In the genomic region with DNA sequence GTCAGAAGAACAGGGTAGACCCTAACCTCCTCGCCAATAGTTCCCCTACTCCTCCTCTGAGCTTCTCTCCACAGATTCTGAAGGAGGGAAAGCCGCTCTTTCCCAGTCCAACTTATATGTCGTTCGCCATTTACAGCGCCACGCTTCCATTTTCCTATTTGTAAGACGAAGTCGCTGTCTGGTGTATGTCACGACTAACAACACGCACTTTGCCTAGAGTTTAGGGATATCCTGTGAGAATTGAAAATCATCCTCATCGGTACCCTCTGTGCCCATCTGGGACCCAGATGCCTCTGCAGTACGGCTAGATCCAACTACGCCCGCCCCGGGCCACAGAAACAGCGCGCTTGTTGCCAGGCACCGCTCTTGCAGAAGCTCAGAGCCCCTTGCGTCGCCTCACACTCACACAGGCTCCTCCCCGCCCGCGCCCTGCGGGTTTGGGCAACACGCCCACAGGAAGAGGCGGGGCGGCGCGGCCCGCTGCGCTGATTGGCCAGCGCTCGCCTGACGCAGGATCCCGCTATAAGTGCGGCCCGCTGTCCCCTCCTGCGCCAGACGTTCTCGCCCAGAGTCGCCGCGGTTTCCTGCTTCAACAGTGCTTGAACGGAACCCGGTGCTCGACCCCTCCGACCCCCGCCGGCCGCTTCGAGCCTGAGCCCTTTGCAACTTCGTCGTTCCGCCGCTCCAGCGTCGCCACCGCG, we compare ENCODE assay signal across 8 mouse cellular contexts. TPM values are rescaled to one million over a fixed set of nuclear protein-coding genes. Genes with fewer than 3 reads are reported as not detected.
DNase-seq lines count a peak whose midpoint lies in the region; ATAC-seq lines count a peak whose summit lies in the region.

No protein-coding gene starts in this region.

- no peaks in the 10 kb centered on the region for H3K27me3 ChIP-seq in hindbrain, embryonic 11.5 days (ENCODE audit: control insufficient read depth, insufficient read depth, low read length)

- DNase-seq in MN1 (ENCODE audit: low spot score): peak; percentile 95
- peak; percentile 95 for DNase-seq in cerebellum, adult 9-10 months
- DNase-seq in frontal cortex, adult 2 months (ENCODE audit: extremely low spot score in 1 of 2, low spot score in 1 of 2): peak; percentile 90 to 96
- peak; percentile 99 for DNase-seq in hindbrain, embryonic 11.5 days (ENCODE audit: low spot score)
- peak; percentile 96 to 98 for DNase-seq in layer of hippocampus, postnatal 10 days (ENCODE audit: low spot score in 2 of 2)
- DNase-seq in lung, postnatal 10 days: peak; percentile 97
- peak; percentile 98 for DNase-seq in ovary, postnatal 36 days (ENCODE audit: low spot score)
- peak; percentile 96 for DNase-seq in thymus, postnatal 25 days

- peak overlapping the region; percentile 87 for H3K9ac ChIP-seq in hindbrain, embryonic 11.5 days (ENCODE audit: low read depth, low read length)

- peaks cover 6% of the 10 kb centered on the region; the same call in 1 of the 2 replicates for H3K36me3 ChIP-seq in hindbrain, embryonic 11.5 days (ENCODE audit: control insufficient read depth, insufficient read depth, low read length)

- peak overlapping the region; percentile 70 for H3K4me2 ChIP-seq in hindbrain, embryonic 11.5 days (replicated peaks; ENCODE audit: low read depth, low read length)

- under 1% methylated on average over 58 of the region's 59 CpGs for WGBS in hindbrain, embryonic 11.5 days

- ATAC-seq in hindbrain, embryonic 11.5 days (ENCODE audit: low FRiP score): peak; percentile 99

- H3K4me3 ChIP-seq in hindbrain, embryonic 11.5 days (ENCODE audit: low read depth, low read length): peak overlapping the region; percentile 87

- 0 out of 2 replicates have a peak, but pooled peaks cover 2% of the 10 kb centered on the region for H3K4me1 ChIP-seq in hindbrain, embryonic 11.5 days (replicated peaks; ENCODE audit: control insufficient read depth, insufficient read depth, low read length)

- no peaks in the 10 kb centered on the region for H3K9me3 ChIP-seq in hindbrain, embryonic 11.5 days (ENCODE audit: control insufficient read depth, low read length)

- H3K27ac ChIP-seq in hindbrain, embryonic 11.5 days (ENCODE audit: low read depth, low read length): peak overlapping the region; percentile 84

RNA-seq across cellular contexts. Expression of a gene that starts 1.9 kb away (rescaled TPM):
- 3,721 and 5,002 TPM in 2 replicates for polyA plus RNA-seq in frontal cortex, adult 2 months (2012; rRNA removed)
- 1,301 and 1,416 TPM in 2 replicates for polyA plus RNA-seq in hindbrain, embryonic 11.5 days (2014; fragmentation: Nextera tagmentation; extraction: Ambion mirVana)
- 1,000 to 10,000 TPM; 2,066 to 2,109 TPM for total RNA-seq in layer of hippocampus, postnatal 10 days (2021)

RNA-seq across cellular contexts. Expression of a gene that starts 19.1 kb away (rescaled TPM):
- polyA plus RNA-seq in frontal cortex, adult 2 months (2012; rRNA removed): 0.59 and 0.74 TPM in 2 replicates
- polyA plus RNA-seq in hindbrain, embryonic 11.5 days (2014; fragmentation: Nextera tagmentation; extraction: Ambion mirVana): 0.91 and 1.1 TPM in 2 replicates
- total RNA-seq in layer of hippocampus, postnatal 10 days (2021): 1 to 10 TPM; 1.9 to 3.0 TPM

RNA-seq across cellular contexts. Expression of a gene that starts 19.2 kb away (rescaled TPM):
- polyA plus RNA-seq in frontal cortex, adult 2 months (2012; rRNA removed): 11.3 and 13.6 TPM in 2 replicates
- 35.7 and 35.9 TPM in 2 replicates for polyA plus RNA-seq in hindbrain, embryonic 11.5 days (2014; fragmentation: Nextera tagmentation; extraction: Ambion mirVana)
- 10 to 100 TPM; 13.9 to 14.5 TPM for total RNA-seq in layer of hippocampus, postnatal 10 days (2021)

RNA-seq across cellular contexts. Expression of a gene that starts 59.1 kb away (rescaled TPM):
- polyA plus RNA-seq in frontal cortex, adult 2 months (2012; rRNA removed): 26.5 and 28.4 TPM in 2 replicates
- 5.7 and 5.8 TPM in 2 replicates for polyA plus RNA-seq in hindbrain, embryonic 11.5 days (2014; fragmentation: Nextera tagmentation; extraction: Ambion mirVana)
- 10 to 100 TPM; 49.1 to 54.6 TPM for total RNA-seq in layer of hippocampus, postnatal 10 days (2021)

Comparison
In these comparisons a context has a peak if more than half of its experiments do, and no peak if none do; other contexts are left out.
1. Peak in every context shown above with its lines: DNase-seq, ATAC-seq, H3K4me3 ChIP-seq and H3K27ac ChIP-seq.